Mouse (Mus musculus): Measurements from ENCODE around the gene Rassf9. TPM values are rescaled to one million over a fixed set of nuclear protein-coding genes. Genes with fewer than 3 reads are reported as not detected.

Gene Rassf9
- 0.05 and 0.08 TPM in 2 replicates for polyA plus RNA-seq (2012; rRNA removed)

DNA sequence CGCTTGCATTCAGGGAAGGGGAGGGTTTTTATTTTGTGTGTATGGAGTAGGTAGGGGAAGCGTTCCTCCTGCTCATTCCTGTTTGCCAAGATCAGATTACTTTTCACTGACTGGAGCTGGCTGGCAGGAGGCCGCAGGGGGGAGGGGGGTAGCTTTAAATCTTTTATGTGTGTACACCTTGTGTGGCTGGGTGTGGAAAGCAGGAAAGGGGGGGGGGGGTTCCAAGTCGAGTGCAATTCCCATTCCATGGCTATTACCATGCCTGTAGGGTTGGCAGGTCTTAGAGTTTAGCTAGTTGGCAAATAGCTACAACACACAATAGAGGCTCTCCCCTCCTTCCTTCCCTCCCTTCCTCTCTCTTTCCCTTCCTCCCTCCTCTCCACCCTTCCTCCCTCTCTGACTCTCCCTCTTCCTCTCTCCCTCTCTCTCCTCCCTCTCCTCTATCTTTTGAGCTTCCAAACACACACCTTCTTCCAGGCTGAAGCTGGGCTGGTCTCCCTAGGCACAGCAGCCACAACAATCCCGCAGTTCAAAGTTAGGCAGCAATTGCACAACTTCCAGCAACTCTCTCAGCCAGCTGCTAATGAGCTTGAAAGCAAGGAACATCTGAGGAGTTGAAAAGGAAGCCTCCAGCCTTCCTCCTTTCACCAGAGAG is at the start of gene Rassf9:
Gene Rassf9 (plus strand): TSS at position 416 of the 655 bp plus-strand sequence.

DNA sequence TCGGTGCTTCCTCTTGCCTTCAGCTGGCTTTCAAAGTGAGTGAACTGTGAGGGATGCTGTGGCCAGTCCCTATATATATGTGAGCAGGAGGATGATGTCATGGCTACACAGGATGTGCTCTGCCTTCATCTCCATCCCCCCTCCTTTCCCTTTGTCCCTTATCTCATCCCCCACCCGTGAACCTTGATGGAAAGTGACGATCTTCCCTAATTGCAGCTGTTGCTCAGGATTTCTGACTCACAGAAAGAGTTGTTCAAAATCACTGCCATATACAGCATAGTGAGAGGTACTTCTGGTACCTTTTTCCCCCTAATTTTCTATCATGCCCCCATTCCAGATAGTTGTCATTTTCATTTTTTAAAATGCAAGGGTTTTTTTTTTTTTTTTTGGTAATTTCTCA is 21.6 kb upstream of the Rassf9 start, which contains the start of gene Nts:
Gene Nts (minus strand): TSS at position 101 of the 400 bp plus-strand sequence.

Other genes starting within 250 kb of the Rassf9 start
- gene Nts, start 21.7 kb upstream of the Rassf9 start, polyA plus RNA-seq (2012; rRNA removed) = 0.07 TPM in 1 of 2 replicates, not detected in the other

Measured in liver, embryonic 14 days (tissue).